Mouse (Mus musculus) spleen, adult 2 months (tissue): ENCODE measurements around the gene Arsa.

Experiments
- CTCF ChIP-seq: fragments of 200-500 bp; IDR thresholded peaks from 2 replicates; pipeline ENCODE4 v1.5.1; 2011; ENCODE audit warnings: mild to moderate bottlenecking, inconsistent platforms; ENCODE audit not compliant: insufficient read depth, insufficient read length, insufficient replicate concordance; ENCODE audit errors: extremely low read depth
- POLR2A ChIP-seq: fragments of 200-500 bp; IDR thresholded peaks from 2 replicates; pipeline ENCODE4 v1.6.1; 2011; ENCODE audit warnings: low read depth, low read length, inconsistent platforms

GRCm38 (mm10) chr15:89522566-89523282, 45.5 kb upstream of the Arsa start:
- TF ChIP-seq CTCF = no peak
- TF ChIP-seq POLR2A = no peak
